Mouse (Mus musculus): ENCODE measurements around the gene Olfr527. TPM values are rescaled to one million over a fixed set of nuclear protein-coding genes. Genes with fewer than 3 reads are reported as not detected.

Gene Olfr527
- not detected in 2 replicates for polyA plus RNA-seq (2016; fragmentation: Nextera tagmentation; extraction: Ambion mirVana)

GRCm38 (mm10) chr7:140333717-140334116 lies at the start of gene Olfr527:
Olfr527 (plus strand) TSS chr7:140334017.
- Histone ChIP-seq H3K36me3 (no peaks in the 10 kb centered on the region), H3K27me3 (no peaks in the 10 kb centered on the region), H3K9ac (replicated peaks) (no peak within 1 kb of the TSS), H3K4me1 (replicated peaks) (no peaks in the 10 kb centered on the region), H3K4me3 (replicated peaks) (no peak within 1 kb of the TSS), H3K4me2 (no peak within 1 kb of the TSS), H3K27ac (no peak within 1 kb of the TSS), H3K9me3 (no peaks in the 10 kb centered on the region)
- no peak for ATAC-seq (ENCODE audit: insufficient number of reproducible peaks, insufficient read depth, low FRiP score, low TSS enrichment, low read depth)
- 68% methylated on average over 2 of the region's 2 CpGs for WGBS

GRCm38 (mm10) chr7:140295746-140296145 lies 38.1 kb upstream of the Olfr527 start:
- H3K9me3 ChIP-seq: no peaks in the 10 kb centered on the region
- H3K4me1 ChIP-seq (replicated peaks): no peaks in the 10 kb centered on the region
- H3K4me2 ChIP-seq: no peak overlapping the region
- no peak overlapping the region for H3K4me3 ChIP-seq (replicated peaks)
- no peak overlapping the region for H3K9ac ChIP-seq (replicated peaks)
- H3K27me3 ChIP-seq: no peaks in the 10 kb centered on the region
- WGBS: 90% methylated on average over 9 of the region's 9 CpGs
- ATAC-seq (ENCODE audit: insufficient number of reproducible peaks, insufficient read depth, low FRiP score, low TSS enrichment, low read depth): no peak
- H3K27ac ChIP-seq: no peak overlapping the region
- H3K36me3 ChIP-seq: no peaks in the 10 kb centered on the region

GRCm38 (mm10) chr7:140296876-140297275 lies 36.9 kb upstream of the Olfr527 start:
- Histone ChIP-seq H3K27ac (no peak overlapping the region), H3K4me1 (replicated peaks) (no peaks in the 10 kb centered on the region), H3K4me3 (replicated peaks) (no peak overlapping the region), H3K36me3 (no peaks in the 10 kb centered on the region), H3K4me2 (no peak overlapping the region), H3K9ac (replicated peaks) (no peak overlapping the region), H3K27me3 (no peaks in the 10 kb centered on the region), H3K9me3 (no peaks in the 10 kb centered on the region)
- WGBS: 72% methylated on average over 6 of the region's 6 CpGs
- ATAC-seq (ENCODE audit: insufficient number of reproducible peaks, insufficient read depth, low FRiP score, low TSS enrichment, low read depth): no peak

DNA sequence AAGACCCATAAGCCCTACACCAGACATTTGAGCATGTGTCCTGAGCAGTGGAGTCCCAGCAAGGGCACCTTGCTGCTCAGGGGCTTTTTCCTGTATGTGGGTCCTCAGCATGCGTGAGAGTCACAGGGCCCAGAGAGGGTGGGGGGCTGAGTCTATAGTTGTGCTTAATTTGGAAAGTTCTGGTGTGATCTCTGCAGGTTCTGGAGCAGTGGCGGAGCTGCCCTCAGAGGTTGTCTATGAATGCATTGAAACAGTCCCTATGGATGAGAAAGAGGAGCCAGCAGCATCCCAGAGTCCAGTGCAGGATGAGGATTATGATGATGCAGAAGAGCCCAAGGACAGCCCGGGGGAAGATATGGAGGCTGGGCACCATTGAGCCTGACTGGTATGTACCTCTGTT lies 34.4 kb upstream of the Olfr527 start:
- H3K4me1 ChIP-seq (replicated peaks): no peaks in the 10 kb centered on the region
- no peaks in the 10 kb centered on the region for H3K9me3 ChIP-seq
- no peak overlapping the region for H3K27ac ChIP-seq
- no peaks in the 10 kb centered on the region for H3K36me3 ChIP-seq
- WGBS: 89% methylated on average over 3 of the region's 3 CpGs
- no peak for ATAC-seq (ENCODE audit: insufficient number of reproducible peaks, insufficient read depth, low FRiP score, low TSS enrichment, low read depth)
- no peaks in the 10 kb centered on the region for H3K27me3 ChIP-seq
- H3K9ac ChIP-seq (replicated peaks): no peak overlapping the region
- H3K4me2 ChIP-seq: no peak overlapping the region
- H3K4me3 ChIP-seq (replicated peaks): no peak overlapping the region

- 83% methylated on average over 3 of the region's 3 CpGs for WGBS
- no peak for ATAC-seq (ENCODE audit: insufficient number of reproducible peaks, insufficient read depth, low FRiP score, low TSS enrichment, low read depth)
Observed at GRCm38 (mm10) chr7:140319861-140320385, 13.9 kb upstream of the Olfr527 start.

DNA sequence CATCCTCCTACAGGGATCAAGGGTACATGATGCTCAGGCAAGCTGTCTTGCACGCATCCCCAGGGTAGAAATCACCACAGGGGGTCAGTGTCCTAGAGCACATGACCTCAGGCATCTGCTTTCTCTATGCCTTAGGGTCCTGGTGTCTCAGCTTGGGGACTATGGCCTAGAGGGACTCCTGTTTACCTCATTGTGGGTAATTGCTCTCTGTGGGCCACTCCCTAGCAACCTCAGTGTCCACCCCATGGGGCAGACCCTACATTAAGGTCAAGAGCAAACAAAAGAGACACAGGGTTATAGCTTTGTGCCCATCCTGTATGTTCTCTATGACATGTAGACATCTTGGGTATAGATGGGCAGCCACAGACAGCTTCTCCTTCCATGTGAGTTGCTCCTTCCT lies 13.3 kb upstream of the Olfr527 start, which contains the start of gene Olfr525:
Gene Olfr525 (plus strand): TSS at position 301 of the 400 bp plus-strand sequence.
- H3K9ac ChIP-seq (replicated peaks): no peak within 1 kb of the TSS
- WGBS: 54% methylated on average over 1 of the region's 1 CpGs
- no peak within 1 kb of the TSS for H3K4me3 ChIP-seq (replicated peaks)
- ATAC-seq (ENCODE audit: insufficient number of reproducible peaks, insufficient read depth, low FRiP score, low TSS enrichment, low read depth): no peak
- H3K4me2 ChIP-seq: no peak within 1 kb of the TSS
- H3K4me1 ChIP-seq (replicated peaks): no peaks in the 10 kb centered on the region
- no peaks in the 10 kb centered on the region for H3K27me3 ChIP-seq
- no peaks in the 10 kb centered on the region for H3K36me3 ChIP-seq
- H3K27ac ChIP-seq: no peak within 1 kb of the TSS
- no peaks in the 10 kb centered on the region for H3K9me3 ChIP-seq

More at GRCm38 (mm10) chr7:140319861-140320385, 13.9 kb upstream of the Olfr527 start:
- Histone ChIP-seq H3K4me1 (replicated peaks) (no peaks in the 10 kb centered on the region), H3K4me2 (no peak overlapping the region), H3K27ac (no peak overlapping the region), H3K9me3 (no peaks in the 10 kb centered on the region), H3K27me3 (no peaks in the 10 kb centered on the region), H3K36me3 (no peaks in the 10 kb centered on the region), H3K4me3 (replicated peaks) (no peak overlapping the region), H3K9ac (replicated peaks) (no peak overlapping the region)

DNA sequence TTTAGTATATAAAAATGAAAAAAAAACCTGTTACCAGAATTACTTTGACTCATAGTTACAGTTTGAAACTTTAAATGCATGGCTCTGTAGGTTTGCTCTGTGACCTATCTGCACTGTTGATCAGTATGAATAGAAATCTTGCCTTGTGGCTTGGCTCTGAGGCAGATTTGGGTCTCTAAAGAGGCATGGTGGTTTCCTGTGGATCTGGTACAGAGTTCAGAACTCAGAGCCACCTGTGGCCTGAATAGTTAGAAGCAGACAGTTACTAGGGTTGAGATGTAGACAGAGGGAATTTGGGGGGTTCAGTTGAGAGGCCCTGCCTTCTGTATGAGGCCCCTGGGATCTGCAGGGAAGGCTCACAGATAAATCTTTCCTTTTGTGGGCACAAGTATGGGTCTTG lies 12.7 kb upstream of the Olfr527 start:
- Histone ChIP-seq H3K27me3 (no peaks in the 10 kb centered on the region), H3K4me3 (replicated peaks) (no peak overlapping the region), H3K27ac (no peak overlapping the region), H3K9ac (replicated peaks) (no peak overlapping the region), H3K9me3 (no peaks in the 10 kb centered on the region), H3K36me3 (no peaks in the 10 kb centered on the region), H3K4me1 (replicated peaks) (no peaks in the 10 kb centered on the region), H3K4me2 (no peak overlapping the region)
- no peak for ATAC-seq (ENCODE audit: insufficient number of reproducible peaks, insufficient read depth, low FRiP score, low TSS enrichment, low read depth)

GRCm38 (mm10) chr7:140329766-140330304 lies 4.0 kb upstream of the Olfr527 start:
- Histone ChIP-seq H3K4me3 (replicated peaks) (no peak overlapping the region), H3K27ac (no peak overlapping the region), H3K9ac (replicated peaks) (no peak overlapping the region), H3K4me2 (no peak overlapping the region), H3K4me1 (replicated peaks) (no peaks in the 10 kb centered on the region), H3K36me3 (no peaks in the 10 kb centered on the region), H3K9me3 (no peaks in the 10 kb centered on the region), H3K27me3 (no peaks in the 10 kb centered on the region)
- WGBS: 56% methylated on average over 1 of the region's 1 CpGs
- no peak for ATAC-seq (ENCODE audit: insufficient number of reproducible peaks, insufficient read depth, low FRiP score, low TSS enrichment, low read depth)

- Histone ChIP-seq H3K4me1 (replicated peaks) (no peaks in the 10 kb centered on the region), H3K27ac (no peak within 1 kb of the TSS), H3K9ac (replicated peaks) (no peak within 1 kb of the TSS), H3K36me3 (no peaks in the 10 kb centered on the region), H3K9me3 (no peaks in the 10 kb centered on the region), H3K27me3 (no peaks in the 10 kb centered on the region), H3K4me3 (replicated peaks) (no peak within 1 kb of the TSS), H3K4me2 (no peak within 1 kb of the TSS)
- 68% methylated on average over 3 of the region's 3 CpGs for WGBS
- no peak for ATAC-seq (ENCODE audit: insufficient number of reproducible peaks, insufficient read depth, low FRiP score, low TSS enrichment, low read depth)
Observed at GRCm38 (mm10) chr7:140361571-140361970, 27.8 kb downstream of the Olfr527 start, which contains the start of gene Olfr60. Olfr60 (minus strand) TSS chr7:140361671.

DNA sequence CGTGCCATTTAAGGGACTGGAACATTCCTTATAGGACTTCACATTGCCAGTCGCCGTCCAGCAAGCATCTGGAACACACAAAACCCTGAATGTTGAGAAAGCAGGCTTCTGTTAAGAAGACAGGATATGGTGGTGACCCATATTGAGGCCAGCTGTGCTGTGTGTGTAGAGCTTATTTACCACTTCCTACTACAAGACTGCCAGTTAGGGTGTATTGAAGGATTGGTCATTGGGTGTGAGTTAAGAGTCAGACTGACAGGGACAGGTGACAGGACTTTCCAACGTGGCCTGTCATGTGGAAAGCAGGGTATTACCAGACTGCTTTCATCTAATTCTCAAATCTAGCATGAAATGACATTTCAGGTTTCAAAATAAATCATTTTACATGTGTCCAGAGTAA lies 40.5 kb downstream of the Olfr527 start:
- no peaks in the 10 kb centered on the region for H3K4me1 ChIP-seq (replicated peaks)
- no peaks in the 10 kb centered on the region for H3K27me3 ChIP-seq
- H3K9me3 ChIP-seq: no peaks in the 10 kb centered on the region
- H3K4me3 ChIP-seq (replicated peaks): no peak overlapping the region
- WGBS: 73% methylated on average over 4 of the region's 4 CpGs
- H3K36me3 ChIP-seq: no peaks in the 10 kb centered on the region
- no peak for ATAC-seq (ENCODE audit: insufficient number of reproducible peaks, insufficient read depth, low FRiP score, low TSS enrichment, low read depth)
- H3K27ac ChIP-seq: no peak overlapping the region
- H3K4me2 ChIP-seq: no peak overlapping the region
- no peak overlapping the region for H3K9ac ChIP-seq (replicated peaks)

DNA sequence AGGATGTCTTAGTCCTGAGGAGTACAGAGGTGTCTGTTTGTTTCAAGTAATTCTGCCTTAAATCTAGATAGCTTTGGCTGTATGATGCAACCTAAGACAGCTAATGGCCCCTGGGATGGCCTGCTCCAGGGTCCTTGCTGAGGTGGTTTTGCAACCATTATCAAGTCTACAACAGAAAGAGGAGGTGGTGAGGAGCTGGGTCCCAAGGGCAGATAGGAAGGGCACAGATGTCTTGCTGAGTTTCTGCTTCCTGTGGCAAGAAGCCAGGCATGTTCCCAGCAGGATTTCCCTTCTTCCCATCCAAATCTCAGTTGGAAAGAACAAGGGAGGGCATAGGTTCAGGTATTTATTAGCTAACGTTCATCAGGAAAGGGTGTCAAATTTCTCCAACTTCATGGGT lies 42.4 kb downstream of the Olfr527 start, which contains the start of gene Olfr530:
Gene Olfr530 (minus strand): TSS at position 101 of the 400 bp plus-strand sequence.
- no peak for ATAC-seq (ENCODE audit: insufficient number of reproducible peaks, insufficient read depth, low FRiP score, low TSS enrichment, low read depth)
- H3K27me3 ChIP-seq: no peaks in the 10 kb centered on the region
- H3K4me2 ChIP-seq: no peak within 1 kb of the TSS
- no peak within 1 kb of the TSS for H3K9ac ChIP-seq (replicated peaks)
- H3K4me3 ChIP-seq (replicated peaks): no peak within 1 kb of the TSS
- H3K9me3 ChIP-seq: no peaks in the 10 kb centered on the region
- H3K27ac ChIP-seq: no peak within 1 kb of the TSS
- H3K36me3 ChIP-seq: no peaks in the 10 kb centered on the region
- H3K4me1 ChIP-seq (replicated peaks): no peaks in the 10 kb centered on the region
- WGBS: 23% methylated on average over 1 of the region's 1 CpGs

- Histone ChIP-seq H3K27me3 (no peaks in the 10 kb centered on the region), H3K4me3 (replicated peaks) (no peak overlapping the region), H3K27ac (no peak overlapping the region), H3K4me1 (replicated peaks) (no peaks in the 10 kb centered on the region), H3K9me3 (no peaks in the 10 kb centered on the region), H3K4me2 (no peak overlapping the region), H3K36me3 (no peaks in the 10 kb centered on the region), H3K9ac (replicated peaks) (no peak overlapping the region)
- WGBS: 95% methylated on average over 2 of the region's 2 CpGs
- no peak for ATAC-seq (ENCODE audit: insufficient number of reproducible peaks, insufficient read depth, low FRiP score, low TSS enrichment, low read depth)
Observed at GRCm38 (mm10) chr7:140376911-140377310, 43.1 kb downstream of the Olfr527 start.
